Mouse (Mus musculus) liver, embryonic 14.5 days (tissue): ENCODE results near the gene Arpc2. TPM values are rescaled to one million over a fixed set of nuclear protein-coding genes. Genes with fewer than 3 reads are reported as not detected.

Experiments
- ATAC-seq: fragments of 200-750 bp; cut with Nextera tagmentation; 2 replicates; pipeline ENCODE4 v1.8.0; 2017; ENCODE audit warnings: moderate number of reproducible peaks, mild to moderate bottlenecking, moderate library complexity; ENCODE audit not compliant: insufficient read depth
- DNase-seq, 3 experiments: peaks; one replicate each; pipeline ENCODE4 v3.0.0-alpha.2; 2012 to 2013; ENCODE audit warnings: low read depth in 3 of 3, low spot score in 3 of 3
- H3K27ac ChIP-seq: fragments of 300-500 bp; sonication (generic); 2 replicates; pipeline ENCODE4 v1.5.1; 2014; ENCODE audit warnings: moderate library complexity, mild to moderate bottlenecking, control low read depth, inconsistent platforms
- H3K27me3 ChIP-seq: fragments of 300-500 bp; sonication (generic); 2 replicates; pipeline ENCODE4 v1.6.1; 2014; ENCODE audit warnings: mild to moderate bottlenecking, low read length, moderate library complexity; ENCODE audit not compliant: control insufficient read depth, insufficient read depth
- H3K36me3 ChIP-seq: fragments of 300-500 bp; sonication (generic); replicated peaks from 2 replicates; pipeline ENCODE4 v1.6.1; 2014; ENCODE audit warnings: low read depth; ENCODE audit not compliant: control insufficient read depth, insufficient read depth
- H3K4me1 ChIP-seq, 2 experiments: fragments of 200-500 bp in 1 of 2; fragments of 300-500 bp in 1 of 2; sonication (generic) in 1 of 2; replicated peaks; 2 replicates each; pipeline ENCODE4 v1.6.1; 2012 to 2014; ENCODE audit warnings: antibody characterized with exemption in 1 of 2, inconsistent platforms in 1 of 2, low read length in 1 of 2; ENCODE audit not compliant: control insufficient read depth in 2 of 2, insufficient read depth in 2 of 2
- H3K4me2 ChIP-seq: fragments of 300-500 bp; sonication (generic); 2 replicates; pipeline ENCODE4 v1.6.1; 2014; ENCODE audit warnings: low read depth, mild to moderate bottlenecking, control low read depth, moderate library complexity
- H3K4me3 ChIP-seq, 2 experiments: fragments of 200-500 bp in 1 of 2; fragments of 300-500 bp in 1 of 2; sonication (generic) in 1 of 2; 2 replicates each; pipeline ENCODE4 v1.5.1; 2012 to 2014; ENCODE audit warnings: low read depth in 2 of 2, low read length in 2 of 2, mild to moderate bottlenecking in 2 of 2, control low read depth in 1 of 2, inconsistent platforms in 1 of 2, moderate library complexity in 1 of 2; ENCODE audit not compliant: insufficient read depth in 1 of 2
- H3K9ac ChIP-seq: fragments of 300-500 bp; sonication (generic); replicated peaks from 2 replicates; pipeline ENCODE4 v1.6.1; 2014; ENCODE audit warnings: mild to moderate bottlenecking, control low read depth, moderate library complexity
- H3K9me3 ChIP-seq: fragments of 300-500 bp; sonication (generic); 2 replicates; pipeline ENCODE4 v1.6.1; 2016; ENCODE audit warnings: low read length, mixed read lengths; ENCODE audit not compliant: control insufficient read depth
- CTCF ChIP-seq: IDR thresholded peaks from 2 replicates; pipeline ENCODE4 v1.5.1; 2016; ENCODE audit warnings: antibody characterized with exemption, low read depth, control low read depth
- EP300 ChIP-seq: IDR thresholded peaks from 2 replicates; pipeline ENCODE4 v1.6.1; 2016; ENCODE audit warnings: antibody characterized with exemption, low read depth
- WGBS: fragments of 180-500 bp; shearing (Covaris S2); extraction: QIAGEN DNeasy Blood & Tissue Kit; methylation state at CpG from one replicate; pipeline ENCODE4 v1.1.7; 2014; ENCODE audit not compliant: insufficient replicate concordance; 5-methylcytosine and 5-hydroxymethylcytosine counted together
- polyA plus RNA-seq, 2 experiments: library from polyadenylated mRNA; depleted of rRNA in 1 of 2; stranded (reverse) in 1 of 2; unstranded in 1 of 2; fragments of >200 nt; fragmentation: Nextera tagmentation in 1 of 2; extraction: Ambion mirVana in 1 of 2; gene quantifications; 2 replicates each; pipeline versions ENCODE4 v1.2.1 to v1.2.3; 2012 to 2014

The Arpc2 gene
- polyA plus RNA-seq, 2 experiments = 95.3 to 157 TPM

GRCm38 (mm10) chr1:74196621-74197419 lies 39.1 kb upstream of the Arpc2 start:
- ATAC-seq (peak; percentile 67; the same call in 1 of the 2 replicates), DNase-seq (peak; percentile 9 to 20 (median 11))
- Histone ChIP-seq H3K9me3 (no peaks in the 10 kb centered on the region), H3K27ac (no peak overlapping the region; the same call in 1 of the 2 replicates), H3K4me2 (peak overlapping the region; percentile 23; the same call in 1 of the 2 replicates), H3K27me3 (no peaks in the 10 kb centered on the region), H3K9ac (no peak overlapping the region), H3K4me3 (no peak overlapping the region), H3K4me1 (peaks cover 0 to 16% of the 10 kb centered on the region in 2 experiments; a peak in 2 of 4 replicates), H3K36me3 (no peaks in the 10 kb centered on the region)
- no peak for TF ChIP-seq CTCF
- TF ChIP-seq EP300 = no peak
- WGBS = 61% methylated on average over 17 of the region's 17 CpGs

DNA sequence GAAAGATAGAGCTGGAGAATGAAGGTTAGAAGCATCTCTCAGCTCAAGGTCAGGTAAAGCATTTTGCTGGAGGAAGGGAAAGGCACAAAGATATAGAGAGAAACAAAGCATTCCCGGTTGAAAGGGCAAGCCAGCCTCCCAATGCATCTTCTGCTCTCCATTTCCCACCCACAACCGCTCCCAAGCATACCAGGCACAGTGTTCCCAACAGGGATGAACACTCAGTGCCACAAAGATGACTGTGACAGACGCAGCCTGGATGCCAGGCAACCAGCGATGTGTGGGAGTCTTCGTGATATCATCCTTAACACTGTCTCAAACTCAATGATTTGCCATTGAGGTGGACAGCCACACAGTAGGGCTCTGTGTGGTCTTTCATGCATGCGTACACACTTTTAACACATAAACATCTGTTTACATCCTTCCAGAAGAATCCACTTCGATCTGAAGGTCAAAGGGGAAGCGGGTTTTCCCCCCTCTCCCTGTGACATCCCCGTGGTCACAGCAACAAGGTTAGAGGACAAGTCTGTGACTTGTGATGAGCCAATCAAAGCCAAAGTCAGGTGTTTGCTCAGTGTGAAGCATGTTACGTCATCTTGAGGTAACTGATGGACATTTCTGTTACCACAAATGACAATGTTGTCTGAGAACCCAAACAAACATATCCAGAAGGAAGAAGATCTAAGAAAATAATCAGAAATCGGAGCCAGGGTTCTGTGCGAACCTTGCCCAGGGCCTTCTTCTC lies 38.0 kb upstream of the Arpc2 start:
- Histone ChIP-seq H3K36me3 (no peaks in the 10 kb centered on the region), H3K4me3 (no peak overlapping the region), H3K27me3 (no peaks in the 10 kb centered on the region), H3K4me1 (peaks cover 0 to 16% of the 10 kb centered on the region in 2 experiments; a peak in 2 of 4 replicates), H3K9me3 (no peaks in the 10 kb centered on the region), H3K9ac (no peak overlapping the region), H3K27ac (no peak overlapping the region), H3K4me2 (no peak overlapping the region)
- DNase-seq (no peak), ATAC-seq (no peak)
- 58% methylated on average over 12 of the region's 12 CpGs for WGBS
- TF ChIP-seq CTCF (no peak), EP300 (no peak)

DNA sequence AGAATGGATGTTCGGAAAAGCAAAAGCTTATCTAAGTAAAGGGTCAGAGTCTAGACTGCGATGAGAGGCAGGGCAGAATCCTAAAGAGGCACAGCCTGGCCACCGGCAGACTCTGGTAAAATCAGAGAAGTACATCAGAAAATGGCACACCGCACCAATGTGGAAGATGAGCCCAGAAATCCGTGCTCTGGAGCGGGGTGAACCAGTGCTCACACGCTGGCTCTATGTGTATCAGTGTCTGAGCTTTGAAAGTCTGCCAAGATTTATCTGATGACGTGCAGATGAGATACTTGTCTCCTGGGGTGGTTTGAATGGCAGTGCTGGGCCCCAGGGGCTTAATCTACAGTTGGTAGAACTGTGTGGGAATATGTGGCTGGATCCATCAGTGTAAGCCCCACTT lies 36.8 kb upstream of the Arpc2 start:
- DNase-seq = no peak
- no peak overlapping the region for H3K4me3 ChIP-seq
- H3K9me3 ChIP-seq = no peaks in the 10 kb centered on the region
- H3K36me3 ChIP-seq = no peaks in the 10 kb centered on the region
- H3K9ac ChIP-seq = no peak overlapping the region
- H3K27ac ChIP-seq = no peak overlapping the region
- 60% methylated on average over 8 of the region's 8 CpGs for WGBS
- TF ChIP-seq CTCF (no peak), EP300 (no peak)
- H3K27me3 ChIP-seq = no peaks in the 10 kb centered on the region
- peaks cover 0 to 16% of the 10 kb centered on the region in 2 experiments; a peak in 2 of 4 replicates for H3K4me1 ChIP-seq
- no peak overlapping the region for H3K4me2 ChIP-seq
- no peak for ATAC-seq

DNA sequence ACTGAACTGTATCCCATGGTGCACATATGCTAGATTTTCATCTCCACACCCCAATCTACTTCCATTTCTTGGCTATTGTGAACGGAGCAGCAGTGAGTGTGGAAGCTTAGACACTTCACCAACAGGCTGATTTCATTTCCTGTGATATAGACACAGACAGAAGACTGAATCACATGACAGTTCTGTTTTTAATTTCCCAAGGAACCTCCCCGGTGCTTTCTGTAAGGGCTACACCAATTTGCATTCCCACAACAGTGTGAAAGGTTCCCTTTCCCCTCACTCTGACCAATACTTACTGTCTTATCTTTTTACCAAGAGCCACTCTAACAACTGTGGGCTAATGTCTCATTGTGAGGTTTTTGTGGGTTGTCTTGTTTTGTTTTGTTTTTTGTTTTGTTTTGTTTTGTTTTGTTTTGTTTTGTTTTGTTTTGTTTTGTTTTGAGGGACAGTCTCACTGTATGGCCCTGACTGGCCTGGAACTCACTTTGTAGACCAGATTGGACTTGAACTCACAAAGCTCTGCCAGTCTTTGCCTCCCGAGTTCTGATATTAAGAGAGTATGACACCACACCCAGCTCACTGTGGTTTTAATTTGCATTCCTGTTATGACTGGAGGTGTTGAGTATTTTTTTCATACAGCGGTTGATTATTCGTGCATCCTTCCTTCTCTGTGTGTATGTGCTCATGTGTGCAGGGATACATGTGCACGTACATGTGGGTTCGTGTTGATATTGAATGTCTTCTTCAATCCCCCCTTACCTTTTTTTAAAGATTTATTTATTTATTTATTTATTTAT lies 34.6 kb upstream of the Arpc2 start:
- no peaks in the 10 kb centered on the region for H3K9me3 ChIP-seq
- no peak overlapping the region for H3K9ac ChIP-seq
- H3K27me3 ChIP-seq = no peaks in the 10 kb centered on the region
- no peak for ATAC-seq
- H3K4me2 ChIP-seq = no peak overlapping the region
- no peak overlapping the region for H3K4me3 ChIP-seq
- H3K4me1 ChIP-seq = peaks cover 0 to 16% of the 10 kb centered on the region in 2 experiments; a peak in 2 of 4 replicates
- DNase-seq = no peak
- H3K36me3 ChIP-seq = no peaks in the 10 kb centered on the region
- WGBS = 45% methylated on average over 7 of the region's 7 CpGs
- no peak overlapping the region for H3K27ac ChIP-seq
- TF ChIP-seq EP300 (no peak), CTCF (no peak)
